ENCODE assay signal across 8 mouse cellular contexts in the genomic region with DNA sequence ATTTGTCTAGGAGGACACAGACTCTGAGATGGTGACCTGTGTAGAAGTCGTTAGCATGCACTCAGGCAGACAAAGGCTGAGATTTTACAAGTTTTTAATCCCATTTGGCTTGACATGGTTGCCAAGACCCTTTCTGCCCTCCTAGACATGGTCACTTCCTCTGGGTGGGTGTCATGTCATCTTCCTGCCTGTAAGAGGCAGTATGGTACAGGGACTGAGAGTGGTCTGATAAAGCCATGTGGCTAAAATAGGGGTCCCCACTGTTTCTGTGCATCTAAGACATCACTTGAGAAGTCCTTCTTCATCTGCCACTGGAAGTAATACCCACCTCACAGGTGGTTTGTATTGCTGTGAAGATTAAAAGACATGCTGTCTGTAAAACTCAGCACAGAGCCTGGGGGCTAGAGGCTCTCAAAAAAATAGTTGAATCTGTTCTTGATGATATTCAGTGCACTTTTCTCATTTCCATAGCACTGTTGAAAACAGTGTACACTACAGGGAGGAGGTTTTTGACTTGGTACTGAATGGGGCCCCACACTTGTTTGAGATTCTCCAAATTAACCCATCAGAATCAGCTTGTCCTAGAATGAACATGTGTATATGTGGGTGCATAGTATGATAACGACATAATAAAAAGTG. TPM values are rescaled to one million over a fixed set of nuclear protein-coding genes. Genes with fewer than 3 reads are reported as not detected.
DNase-seq lines count a peak whose midpoint lies in the region; ATAC-seq and TF ChIP-seq lines count a peak whose summit lies in the region.
"Had no signal": no experiment of that assay in that cellular context is flagged by ENCODE, and none has a peak within 500 bp of the region (broad histone marks: within the 10 kb centered on the region; RNA-seq: fewer than 3 reads in every experiment).

No protein-coding gene starts in this region.

- ATAC-seq in limb, embryonic 11.5 days (ENCODE audit: insufficient number of reproducible peaks, low FRiP score, low TSS enrichment, low read depth) = no peak
- peak; percentile 54; the same call in 1 of the 2 replicates for ATAC-seq in granulocyte monocyte progenitor cell, adult 5-6 weeks (replicated peaks; ENCODE audit: poor library complexity, severe bottlenecking)
- peak; percentile 61; the same call in 1 of the 2 replicates for ATAC-seq in megakaryocyte-erythroid progenitor cell, adult 5-6 weeks (replicated peaks; ENCODE audit: low FRiP score, low TSS enrichment, poor library complexity, severe bottlenecking)

- no peak overlapping the region for H3K4me3 ChIP-seq in limb, embryonic 11.5 days (ENCODE audit: low read depth, low read length)
- no peak overlapping the region for H3K4me3 ChIP-seq in limb, embryonic 10.5 days
- H3K4me3 ChIP-seq: embryonic facial prominence, embryonic 13.5 days had no signal

- TF ChIP-seq CTCF in brain, embryonic 14.5 days (IDR thresholded peaks at IDR 0.05; ENCODE audit: borderline replicate concordance, extremely low read depth, insufficient read depth, insufficient read length) = peak; percentile 79; the same call in 1 of the 2 replicates

- TF ChIP-seq POLR2A in brain, embryonic 14.5 days (IDR thresholded peaks at IDR 0.05; ENCODE audit: borderline replicate concordance, extremely low read depth, insufficient read depth, insufficient read length, poor library complexity, severe bottlenecking) = no peak

- H3K9me3 ChIP-seq in limb, embryonic 11.5 days (ENCODE audit: control insufficient read depth, low read length) = no peaks in the 10 kb centered on the region
- no peaks in the 10 kb centered on the region for H3K9me3 ChIP-seq in limb, embryonic 10.5 days (replicated peaks)
- H3K9me3 ChIP-seq: embryonic facial prominence, embryonic 13.5 days had no signal

- no peak overlapping the region for H3K9ac ChIP-seq in limb, embryonic 11.5 days (ENCODE audit: low read length)
- H3K9ac ChIP-seq: embryonic facial prominence, embryonic 13.5 days had no signal

- H3K4me2 ChIP-seq in limb, embryonic 11.5 days (ENCODE audit: low read depth, severe bottlenecking) = no peak overlapping the region
- H3K4me2 ChIP-seq: embryonic facial prominence, embryonic 13.5 days had no signal

- H3K27me3 ChIP-seq in limb, embryonic 11.5 days (ENCODE audit: control insufficient read depth, insufficient read depth, low read length) = no peaks in the 10 kb centered on the region
- peaks cover 15% of the 10 kb centered on the region; the same call in 1 of the 2 replicates for H3K27me3 ChIP-seq in limb, embryonic 10.5 days (ENCODE audit: low read depth, poor library complexity, severe bottlenecking)

- WGBS in limb, embryonic 11.5 days = 47% methylated on average over 2 of the region's 2 CpGs
- 51% methylated on average over 2 of the region's 2 CpGs for WGBS in limb, embryonic 10.5 days

- no peak overlapping the region for H3K27ac ChIP-seq in limb, embryonic 11.5 days (replicated peaks; ENCODE audit: low read depth, low read length)
- H3K27ac ChIP-seq in limb, embryonic 10.5 days = no peak overlapping the region
- H3K27ac ChIP-seq: embryonic facial prominence, embryonic 13.5 days had no signal

- peak; percentile 33 for DNase-seq in limb, embryonic 11.5 days (ENCODE audit: low spot score)
- DNase-seq in limb, embryonic 10.5 days (ENCODE audit: low spot score) = no peak
- peak; percentile 72 for DNase-seq in brain, embryonic 14.5 days (ENCODE audit: low read depth)
- DNase-seq in thymus, postnatal 0 days (ENCODE audit: low spot score) = no peak
- no peak for DNase-seq in urinary bladder, postnatal 36 days (ENCODE audit: low spot score in 2 of 2)

- H3K4me1 ChIP-seq in limb, embryonic 11.5 days (ENCODE audit: control insufficient read depth, insufficient read depth, low read length) = no peaks in the 10 kb centered on the region
- no peaks in the 10 kb centered on the region for H3K4me1 ChIP-seq in limb, embryonic 10.5 days
- H3K4me1 ChIP-seq: embryonic facial prominence, embryonic 13.5 days had no signal

- H3K36me3 ChIP-seq in limb, embryonic 11.5 days (ENCODE audit: control insufficient read depth, insufficient read depth, low read length) = no peaks in the 10 kb centered on the region
- H3K36me3 ChIP-seq in limb, embryonic 10.5 days = no peaks in the 10 kb centered on the region
- H3K36me3 ChIP-seq: embryonic facial prominence, embryonic 13.5 days had no signal

RNA-seq across cellular contexts. Expression of a gene that starts 5.3 kb away (rescaled TPM):
- polyA plus RNA-seq in limb, embryonic 11.5 days (2014; fragmentation: Nextera tagmentation; extraction: Ambion mirVana) = 34.9 and 38.2 TPM in 2 replicates
- polyA plus RNA-seq in limb, embryonic 10.5 days (2016; fragmentation: Nextera tagmentation; extraction: Ambion mirVana) = 22.9 and 28.9 TPM in 2 replicates
- 80.3 and 80.7 TPM in 2 replicates for polyA plus RNA-seq in brain, embryonic 14.5 days (2012; rRNA removed)
- 0.30 and 5.2 TPM in 2 replicates for total RNA-seq in granulocyte monocyte progenitor cell, adult 5-6 weeks (2014; fragmentation: Nextera tagmentation)
- 2.5 and 3.2 TPM in 2 replicates for total RNA-seq in granulocyte monocyte progenitor cell, adult 5-6 weeks (2017)
- total RNA-seq in megakaryocyte-erythroid progenitor cell, adult 5-6 weeks (2014; fragmentation: Nextera tagmentation) = 1.4 and 2.6 TPM in 2 replicates
- total RNA-seq in megakaryocyte-erythroid progenitor cell, adult 5-6 weeks (2017) = 2.6 TPM in 2 replicates
- 4.7 and 4.9 TPM in 2 replicates for polyA plus RNA-seq in thymus, postnatal 0 days (2015; fragmentation: Nextera tagmentation; extraction: Ambion mirVana)

Comparison
In these comparisons a context has a peak if more than half of its experiments do, and no peak if none do; other contexts are left out.
1. DNase-seq: peak in limb, embryonic 11.5 days (single experiment) and brain, embryonic 14.5 days (single experiment); none in limb, embryonic 10.5 days (single experiment), thymus, postnatal 0 days (single experiment) and urinary bladder, postnatal 36 days (0 of 2).